Mouse (Mus musculus) heart, embryonic 15.5 days (tissue): ENCODE measurements around the gene Znrf4. TPM values are rescaled to one million over a fixed set of nuclear protein-coding genes. Genes with fewer than 3 reads are reported as not detected.
A peak's percentile ranks its signal among the peaks of the same experiment; 100 is the strongest.

Experiments used
- ATAC-seq: fragments of 200-750 bp; cut with Nextera tagmentation; replicated peaks from 2 replicates; pipeline ENCODE4 v1.8.0; 2017; ENCODE audit warnings: low read depth, moderate TSS enrichment; ENCODE audit not compliant: insufficient number of reproducible peaks, insufficient read depth, low FRiP score
- H3K27ac ChIP-seq: fragments of 300-500 bp; sonication (generic); 2 replicates; pipeline ENCODE4 v1.5.1; 2015; ENCODE audit warnings: mild to moderate bottlenecking, inconsistent platforms
- H3K27me3 ChIP-seq: fragments of 300-500 bp; sonication (generic); 2 replicates; pipeline ENCODE4 v1.6.1; 2015; ENCODE audit warnings: inconsistent platforms
- H3K36me3 ChIP-seq: fragments of 300-500 bp; sonication (generic); 2 replicates; pipeline ENCODE4 v1.6.1; 2015; ENCODE audit warnings: mild to moderate bottlenecking, inconsistent platforms
- H3K4me1 ChIP-seq: fragments of 300-500 bp; sonication (generic); replicated peaks from 2 replicates; pipeline ENCODE4 v1.6.1; 2015; ENCODE audit warnings: inconsistent platforms
- H3K4me2 ChIP-seq: fragments of 300-500 bp; sonication (generic); 2 replicates; pipeline ENCODE4 v1.6.1; 2015; ENCODE audit warnings: inconsistent platforms, mild to moderate bottlenecking, moderate library complexity
- H3K4me3 ChIP-seq: fragments of 300-500 bp; sonication (generic); 2 replicates; pipeline ENCODE4 v1.5.1; 2015; ENCODE audit warnings: mild to moderate bottlenecking, inconsistent platforms
- H3K9ac ChIP-seq: fragments of 300-500 bp; sonication (generic); 2 replicates; pipeline ENCODE4 v1.6.1; 2015; ENCODE audit warnings: mild to moderate bottlenecking, inconsistent platforms
- H3K9me3 ChIP-seq: fragments of 300-500 bp; sonication (generic); replicated peaks from 2 replicates; pipeline ENCODE4 v1.6.1; 2016; ENCODE audit warnings: inconsistent platforms
- WGBS: fragments of 180-500 bp; shearing (Covaris S2); methylation state at CpG from one replicate; pipeline ENCODE4 v1.1.7; 2015; ENCODE audit warnings: mixed read lengths; 5-methylcytosine and 5-hydroxymethylcytosine counted together
- polyA plus RNA-seq: library from polyadenylated mRNA; unstranded; fragments of >200 nt; fragmentation: Nextera tagmentation; extraction: Ambion mirVana; gene quantifications from 2 replicates; pipeline ENCODE4 v1.2.1, GENCODE M21; 2015

Gene Znrf4
- not detected in 2 replicates for polyA plus RNA-seq

GRCm38 (mm10) chr17:56512310-56512709 lies at the start of gene Znrf4:
Gene Znrf4, minus strand, starts transcription at chr17:56512431.
- H3K9me3 ChIP-seq = no peaks in the 10 kb centered on the region
- no peak within 1 kb of the TSS for H3K9ac ChIP-seq
- H3K4me3 ChIP-seq = peak within 1 kb of the TSS; percentile 30
- no peak within 1 kb of the TSS for H3K27ac ChIP-seq
- H3K36me3 ChIP-seq = no peaks in the 10 kb centered on the region
- H3K27me3 ChIP-seq = peaks cover 85% of the 10 kb centered on the region
- ATAC-seq = no peak
- H3K4me1 ChIP-seq = peaks cover 27% of the 10 kb centered on the region
- WGBS = 63% methylated on average over 22 of the region's 22 CpGs
- H3K4me2 ChIP-seq = peak within 1 kb of the TSS; percentile 51

- Histone ChIP-seq H3K9ac (no peak overlapping the region), H3K4me3 (no peak overlapping the region), H3K9me3 (no peaks in the 10 kb centered on the region), H3K27ac (no peak overlapping the region), H3K27me3 (no peaks in the 10 kb centered on the region), H3K36me3 (peaks cover 61% of the 10 kb centered on the region), H3K4me2 (no peak overlapping the region), H3K4me1 (no peaks in the 10 kb centered on the region)
- WGBS = 84% methylated on average over 2 of the region's 2 CpGs
- ATAC-seq = no peak
Measured at GRCm38 (mm10) chr17:56561866-56562265, 49.6 kb upstream of the Znrf4 start.

GRCm38 (mm10) chr17:56560131-56560530 lies 47.9 kb upstream of the Znrf4 start:
- H3K27me3 ChIP-seq = no peaks in the 10 kb centered on the region
- ATAC-seq = no peak
- peaks cover 43% of the 10 kb centered on the region for H3K36me3 ChIP-seq
- no peak overlapping the region for H3K4me3 ChIP-seq
- no peak overlapping the region for H3K9ac ChIP-seq
- H3K9me3 ChIP-seq = no peaks in the 10 kb centered on the region
- H3K27ac ChIP-seq = no peak overlapping the region
- H3K4me1 ChIP-seq = no peaks in the 10 kb centered on the region
- 36% methylated on average over 1 of the region's 1 CpGs for WGBS
- H3K4me2 ChIP-seq = no peak overlapping the region

- no peaks in the 10 kb centered on the region for H3K27me3 ChIP-seq
- no peak overlapping the region for H3K27ac ChIP-seq
- no peak overlapping the region for H3K9ac ChIP-seq
- WGBS = 57% methylated on average over 3 of the region's 3 CpGs
- no peak for ATAC-seq
- no peak overlapping the region for H3K4me3 ChIP-seq
- peaks cover 36% of the 10 kb centered on the region for H3K36me3 ChIP-seq
- no peaks in the 10 kb centered on the region for H3K4me1 ChIP-seq
- H3K4me2 ChIP-seq = no peak overlapping the region
- no peaks in the 10 kb centered on the region for H3K9me3 ChIP-seq
Measured at GRCm38 (mm10) chr17:56559386-56559785, 47.2 kb upstream of the Znrf4 start.

- no peaks in the 10 kb centered on the region for H3K27me3 ChIP-seq
- no peak overlapping the region for H3K27ac ChIP-seq
- H3K9ac ChIP-seq = no peak overlapping the region
- no peak overlapping the region for H3K4me3 ChIP-seq
- H3K4me2 ChIP-seq = no peak overlapping the region
- no peaks in the 10 kb centered on the region for H3K9me3 ChIP-seq
- H3K36me3 ChIP-seq = peaks cover 27% of the 10 kb centered on the region
- no peaks in the 10 kb centered on the region for H3K4me1 ChIP-seq
- ATAC-seq = peak; percentile 43; the same call in 1 of the 2 replicates
- 34% methylated on average over 3 of the region's 3 CpGs for WGBS
Measured at GRCm38 (mm10) chr17:56558448-56558847, 46.2 kb upstream of the Znrf4 start.

GRCm38 (mm10) chr17:56554122-56554551 lies 41.9 kb upstream of the Znrf4 start, which contains the start of gene Gm20219:
Gene Gm20219, minus strand, starts transcription at chr17:56554387.
- Histone ChIP-seq H3K9me3 (no peaks in the 10 kb centered on the region), H3K4me2 (no peak within 1 kb of the TSS), H3K27me3 (no peaks in the 10 kb centered on the region), H3K27ac (no peak within 1 kb of the TSS), H3K9ac (no peak within 1 kb of the TSS), H3K4me3 (no peak within 1 kb of the TSS), H3K36me3 (no peaks in the 10 kb centered on the region), H3K4me1 (no peaks in the 10 kb centered on the region)
- 68% methylated on average over 20 of the region's 20 CpGs for WGBS
- ATAC-seq = no peak

GRCm38 (mm10) chr17:56552781-56553363 lies 40.6 kb upstream of the Znrf4 start:
- no peak for ATAC-seq
- 52% methylated on average over 5 of the region's 5 CpGs for WGBS
- no peaks in the 10 kb centered on the region for H3K27me3 ChIP-seq

GRCm38 (mm10) chr17:56551841-56552581 lies 39.8 kb upstream of the Znrf4 start:
- H3K9me3 ChIP-seq = no peaks in the 10 kb centered on the region
- 82% methylated on average over 6 of the region's 6 CpGs for WGBS
- no peak for ATAC-seq

More at GRCm38 (mm10) chr17:56552781-56553363, 40.6 kb upstream of the Znrf4 start:
- Histone ChIP-seq H3K9me3 (no peaks in the 10 kb centered on the region), H3K27ac (no peak overlapping the region), H3K4me3 (no peak overlapping the region), H3K4me2 (no peak overlapping the region), H3K9ac (no peak overlapping the region), H3K36me3 (no peaks in the 10 kb centered on the region), H3K4me1 (no peaks in the 10 kb centered on the region)

GRCm38 (mm10) chr17:56550784-56551475 lies 38.7 kb upstream of the Znrf4 start:
- no peak overlapping the region for H3K4me2 ChIP-seq
- peaks cover 4% of the 10 kb centered on the region for H3K4me1 ChIP-seq
- H3K27me3 ChIP-seq = no peaks in the 10 kb centered on the region
- no peak for ATAC-seq
- H3K9ac ChIP-seq = no peak overlapping the region
- no peak overlapping the region for H3K4me3 ChIP-seq
- no peaks in the 10 kb centered on the region for H3K36me3 ChIP-seq
- H3K9me3 ChIP-seq = no peaks in the 10 kb centered on the region
- whole genome bisulfite sequencing = 73% methylated on average over 12 of the region's 12 CpGs
- H3K27ac ChIP-seq = no peak overlapping the region

More at GRCm38 (mm10) chr17:56551841-56552581, 39.8 kb upstream of the Znrf4 start:
- Histone ChIP-seq H3K9ac (no peak overlapping the region), H3K4me2 (no peak overlapping the region), H3K27ac (no peak overlapping the region), H3K27me3 (no peaks in the 10 kb centered on the region), H3K4me3 (no peak overlapping the region), H3K36me3 (no peaks in the 10 kb centered on the region), H3K4me1 (peaks cover 4% of the 10 kb centered on the region)

- 64% methylated on average over 4 of the region's 4 CpGs for WGBS
- H3K27ac ChIP-seq = no peak overlapping the region
- no peak overlapping the region for H3K4me3 ChIP-seq
- H3K4me2 ChIP-seq = no peak overlapping the region
- no peaks in the 10 kb centered on the region for H3K27me3 ChIP-seq
- peaks cover 4% of the 10 kb centered on the region for H3K4me1 ChIP-seq
- ATAC-seq = no peak
- H3K36me3 ChIP-seq = no peaks in the 10 kb centered on the region
- H3K9ac ChIP-seq = no peak overlapping the region
- no peaks in the 10 kb centered on the region for H3K9me3 ChIP-seq
Measured at GRCm38 (mm10) chr17:56548605-56549105, 36.4 kb upstream of the Znrf4 start.

- no peak overlapping the region for H3K9ac ChIP-seq
- 67% methylated on average over 9 of the region's 9 CpGs for WGBS
- no peaks in the 10 kb centered on the region for H3K9me3 ChIP-seq
- peaks cover 4% of the 10 kb centered on the region for H3K4me1 ChIP-seq
- H3K36me3 ChIP-seq = no peaks in the 10 kb centered on the region
- no peak for ATAC-seq
- no peak overlapping the region for H3K27ac ChIP-seq
- no peak overlapping the region for H3K4me2 ChIP-seq
- no peaks in the 10 kb centered on the region for H3K27me3 ChIP-seq
- no peak overlapping the region for H3K4me3 ChIP-seq
Measured at GRCm38 (mm10) chr17:56547846-56548604, 35.8 kb upstream of the Znrf4 start.
